28 mouse cellular contexts compared by ENCODE assay signal in genomic region chr7:14399363-14399762, GRCm38 (mm10). TPM values are rescaled to one million over a fixed set of nuclear protein-coding genes. Genes with fewer than 3 reads are reported as not detected.
"Had no signal": no experiment of that assay in that cellular context is flagged by ENCODE, and none has a peak within 500 bp of the region (broad histone marks: within the 10 kb centered on the region; RNA-seq: fewer than 3 reads in every experiment).

No protein-coding gene starts in this region.

RNA-seq across cellular contexts. Expression of gene Sult2a8, which starts 47.2 kb away (rescaled TPM):
- total RNA-seq: common myeloid progenitor, adult 5-6 weeks; forebrain, postnatal 0 days; gastrocnemius, adult 2 months; gastrocnemius, postnatal 10 days; gastrocnemius, postnatal 14 days; gastrocnemius, postnatal 25 days; gastrocnemius, postnatal 36 days; granulocyte monocyte progenitor cell, adult 5-6 weeks; heart, adult 18-20 months; heart, adult 2 months; heart, adult 8-10 months had no signal
- polyA plus RNA-seq: cortical plate, adult 2 months; embryonic facial prominence, embryonic 10.5 days; embryonic facial prominence, embryonic 11.5 days; embryonic facial prominence, embryonic 12.5 days; embryonic facial prominence, embryonic 13.5 days; embryonic facial prominence, embryonic 14.5 days; embryonic facial prominence, embryonic 15.5 days; erythroblast, embryonic 14.5 days; forebrain, embryonic 10.5 days; forebrain, embryonic 11.5 days; forebrain, embryonic 12.5 days; forebrain, embryonic 13.5 days; forebrain, embryonic 14.5 days; forebrain, embryonic 15.5 days; forebrain, embryonic 16.5 days; forebrain, postnatal 0 days; frontal cortex, adult 2 months; gonadal fat pad, adult 2 months; heart, adult 2 months had no signal
